Mouse (Mus musculus): ENCODE results near the gene Grip1.

Grip1 gene

DNA sequence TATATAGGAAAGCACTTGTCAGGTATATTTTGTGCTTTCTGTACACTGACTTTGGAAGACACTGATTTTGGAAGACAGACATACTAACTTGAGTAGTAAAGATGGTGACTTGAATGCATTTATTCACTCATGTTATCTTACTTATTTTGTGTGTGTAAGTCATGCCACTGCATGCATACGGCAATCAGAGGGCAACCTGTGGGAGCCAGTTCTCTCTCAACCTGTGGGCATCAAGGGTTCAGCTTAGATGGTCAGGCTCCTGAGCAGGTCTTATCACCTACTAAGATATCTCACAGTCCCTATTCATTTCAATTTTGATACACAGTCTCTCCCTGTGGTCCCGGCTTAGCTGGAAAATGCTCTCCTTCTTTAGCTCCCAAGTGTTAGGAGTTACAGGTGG, 5.4 kb downstream of the Grip1 start:
- no peak for DNase-seq (ENCODE audit: low read depth, low spot score)

DNA sequence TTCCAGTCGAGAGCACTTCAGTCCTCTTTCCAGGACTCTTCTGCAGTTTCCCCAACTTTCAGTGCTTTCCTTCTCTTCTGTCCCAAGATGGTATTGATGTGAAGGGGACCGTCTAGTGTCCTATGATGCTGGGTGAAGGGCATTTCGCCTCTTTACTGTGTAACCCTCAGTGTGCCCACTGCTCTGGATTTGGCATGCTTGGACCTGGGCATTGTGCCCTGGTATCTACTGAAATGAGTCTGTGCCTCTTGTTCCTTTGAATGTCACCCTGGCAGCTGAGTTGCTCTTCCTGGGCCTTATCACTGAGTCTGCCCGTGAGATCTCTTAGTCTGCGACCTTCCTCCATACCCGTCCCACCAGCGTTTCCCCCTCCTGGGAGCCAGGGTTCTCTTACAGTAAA, 9.7 kb downstream of the Grip1 start:
- DNase-seq (ENCODE audit: low read depth, low spot score): no peak

DNA sequence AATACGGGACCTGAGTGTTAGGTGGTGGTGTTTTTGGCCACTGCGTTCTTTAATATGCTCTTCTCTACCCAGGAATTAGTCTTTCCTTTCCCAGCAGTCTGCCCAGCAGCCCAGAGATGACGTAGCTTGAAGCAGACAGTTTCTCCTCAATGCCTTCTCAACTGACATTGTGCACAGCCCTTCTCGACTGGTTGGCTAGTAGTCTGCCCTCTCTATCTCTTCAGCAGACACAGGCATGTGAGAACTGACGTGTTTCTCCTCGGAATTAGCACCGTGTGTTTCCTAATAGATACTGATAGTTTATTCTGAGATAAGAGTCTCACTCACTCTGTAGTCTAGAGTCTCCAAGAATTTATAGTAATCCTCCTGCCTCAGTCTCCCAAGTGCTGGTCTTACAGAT, 10.2 kb downstream of the Grip1 start:
- no peak for DNase-seq (ENCODE audit: low read depth, low spot score)

DNA sequence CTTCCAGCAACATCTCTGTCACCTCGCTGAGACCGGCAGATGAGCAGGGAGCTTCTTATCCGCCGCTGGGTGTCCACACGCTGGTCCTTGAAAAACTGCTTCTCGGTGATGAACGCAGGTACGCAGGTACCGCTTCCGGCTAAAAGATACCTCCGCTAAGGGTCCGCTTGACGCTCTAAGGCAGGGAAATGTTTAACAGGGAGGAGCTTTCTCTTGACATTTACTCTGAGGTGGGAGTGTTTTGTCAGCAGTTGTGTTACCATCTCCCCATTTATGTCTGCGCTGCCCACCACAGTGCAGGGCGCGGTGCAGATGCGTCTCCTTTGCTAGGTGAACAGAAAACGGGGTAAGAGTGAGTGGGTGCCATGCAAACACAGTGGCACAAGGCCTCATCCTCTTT, 14.3 kb downstream of the Grip1 start:
- DNase-seq (ENCODE audit: low read depth, low spot score): no peak

DNA sequence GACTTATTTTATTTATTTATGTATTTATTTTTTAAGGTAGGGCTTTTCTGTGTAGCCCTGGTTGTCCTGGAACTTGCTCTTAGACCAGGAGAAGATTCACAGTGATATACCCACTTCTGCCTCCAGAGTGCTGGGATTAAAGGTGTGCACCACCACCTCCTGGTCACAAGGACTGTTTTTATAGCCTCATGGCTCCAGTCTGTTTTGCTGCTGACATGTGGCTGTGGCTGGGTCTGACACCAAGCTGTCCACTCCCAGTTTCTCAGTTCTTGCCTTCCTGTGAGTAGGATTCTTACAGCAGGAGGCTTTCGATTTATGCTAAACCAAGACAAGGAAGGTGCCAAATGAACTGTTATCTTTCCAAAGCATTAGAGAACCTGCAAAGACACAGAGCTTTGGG, 16.5 kb downstream of the Grip1 start:
- no peak for DNase-seq (ENCODE audit: low read depth, low spot score)

DNA sequence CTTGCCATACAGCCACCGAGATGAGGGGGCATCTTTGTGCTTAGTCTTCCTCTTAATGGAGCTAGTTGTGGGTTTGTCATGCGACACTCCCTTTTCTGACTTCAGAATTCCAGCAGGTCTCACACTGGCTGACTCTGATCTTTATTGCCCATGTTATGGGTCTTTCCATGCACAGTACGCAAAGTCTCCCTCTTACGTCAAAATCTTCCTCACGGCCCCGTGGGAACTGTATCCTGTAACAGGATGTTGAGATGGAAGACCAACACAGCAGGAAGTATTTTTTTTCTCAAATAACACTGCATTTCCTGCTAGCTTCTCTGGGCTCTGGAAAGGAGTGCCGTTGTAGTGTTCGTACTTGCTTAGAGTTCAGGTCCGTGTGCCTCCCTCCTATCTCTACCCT, 21.5 kb downstream of the Grip1 start:
- no peak for DNase-seq (ENCODE audit: low read depth, low spot score)

DNA sequence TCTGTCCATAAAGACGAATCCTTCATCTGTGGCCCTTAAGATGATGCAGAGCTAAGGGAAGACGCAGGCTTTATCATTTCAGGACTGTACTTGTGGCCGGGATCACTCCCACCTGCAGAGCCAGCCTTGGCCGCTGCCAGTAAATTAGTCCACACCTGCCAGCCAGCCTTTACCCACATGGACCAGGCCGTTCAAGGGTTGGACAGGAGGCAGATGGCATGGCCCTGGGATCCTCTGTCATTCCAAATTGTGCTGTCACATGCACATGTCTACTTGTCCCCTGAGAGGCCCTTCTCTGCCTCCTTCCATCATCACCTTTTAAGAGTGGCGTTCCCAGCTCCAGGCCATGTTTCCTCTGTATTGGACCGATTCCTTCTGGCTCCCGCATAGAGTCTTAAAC, 24.0 kb downstream of the Grip1 start:
- no peak for DNase-seq (ENCODE audit: low read depth, low spot score)

DNA sequence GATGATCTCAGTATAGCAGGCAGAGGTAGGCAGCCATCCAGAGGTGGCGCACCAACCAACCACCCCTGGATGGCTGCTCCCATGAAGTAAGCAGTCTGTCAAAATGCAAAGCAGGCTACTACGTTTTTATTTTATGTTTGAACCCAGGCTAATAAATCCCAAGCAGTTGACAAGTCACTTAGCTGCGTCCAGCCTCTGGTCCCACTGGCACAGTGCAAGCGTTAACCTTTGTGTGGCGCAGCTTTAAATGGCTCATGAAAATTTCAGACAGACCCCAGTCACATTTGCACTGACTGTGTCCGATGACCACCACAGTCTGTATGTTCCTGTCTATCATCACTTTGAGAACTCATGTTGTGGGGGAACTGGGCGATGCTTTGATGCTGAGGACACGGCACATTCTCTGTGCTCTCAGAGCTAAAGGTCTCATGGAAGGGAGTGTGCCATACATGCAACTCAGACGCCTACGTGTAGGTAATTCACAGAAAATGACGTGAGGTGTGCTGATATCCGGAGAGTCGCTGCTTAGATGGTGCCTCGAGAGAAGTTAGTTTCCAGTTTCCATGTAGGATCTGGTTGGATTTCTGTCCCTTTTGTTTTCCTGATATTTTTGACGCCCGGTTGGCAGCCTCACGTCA, 29.6 kb downstream of the Grip1 start:
- DNase-seq (ENCODE audit: low read depth, low spot score): no peak

DNA sequence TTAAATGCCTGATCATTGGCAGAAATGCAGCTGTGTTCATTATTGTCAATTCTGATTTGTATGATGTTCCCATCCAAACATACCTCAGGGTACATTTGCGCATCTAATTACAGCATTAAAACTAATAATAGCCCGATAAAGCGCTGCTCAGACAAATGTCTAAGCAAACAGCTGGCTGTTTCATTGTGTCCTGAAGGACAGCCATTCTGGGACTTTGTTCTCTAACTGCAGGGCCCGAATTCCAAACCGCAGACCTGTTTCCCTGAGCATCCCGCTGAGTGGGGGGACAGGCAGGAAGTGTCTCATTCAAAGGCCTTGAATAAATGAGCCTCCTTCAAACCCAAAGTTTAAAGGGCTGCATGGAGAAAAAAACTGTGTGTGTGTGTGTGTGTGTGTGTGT, 30.1 kb downstream of the Grip1 start:
- DNase-seq (ENCODE audit: low read depth, low spot score): no peak

DNA sequence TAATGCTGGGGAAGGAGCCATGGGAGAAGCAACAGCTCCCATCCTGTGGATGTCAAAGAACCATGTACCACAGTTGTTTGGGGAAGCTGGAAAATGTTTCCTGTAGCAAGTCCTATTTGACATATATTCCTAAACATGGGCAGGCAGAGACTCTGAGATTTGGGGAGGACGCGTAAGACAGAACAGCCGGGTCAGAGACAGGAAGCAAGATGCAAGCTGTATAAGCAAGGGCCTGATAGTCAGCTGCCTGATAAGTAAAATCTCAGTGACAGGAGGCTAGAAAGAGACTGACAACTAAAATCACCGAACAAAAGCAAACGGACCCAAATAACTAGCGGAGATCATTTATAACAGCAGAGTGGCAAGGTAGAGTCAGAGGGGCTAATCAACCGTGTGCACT, 33.3 kb downstream of the Grip1 start:
- no peak for DNase-seq (ENCODE audit: low read depth, low spot score)

DNA sequence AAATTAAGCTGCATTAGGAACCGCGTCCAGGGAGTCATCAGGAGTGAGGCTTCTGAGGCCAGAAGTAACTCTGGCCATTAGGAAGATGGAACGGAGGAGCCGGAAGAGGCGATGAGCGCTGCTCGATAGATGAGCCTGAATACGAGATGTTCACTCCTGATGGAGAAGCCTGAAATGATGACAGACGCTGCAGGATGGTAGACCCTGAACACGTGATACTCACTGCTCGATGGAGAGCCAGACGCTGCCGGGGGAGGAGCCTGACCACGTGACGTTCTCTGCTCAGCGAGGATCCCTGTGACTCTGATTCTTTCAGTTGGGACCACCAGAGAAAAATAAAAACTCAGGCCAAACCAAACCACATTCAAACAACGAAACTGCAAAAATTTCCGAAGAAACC, 37.2 kb downstream of the Grip1 start:
- no peak for DNase-seq (ENCODE audit: low read depth, low spot score)

DNA sequence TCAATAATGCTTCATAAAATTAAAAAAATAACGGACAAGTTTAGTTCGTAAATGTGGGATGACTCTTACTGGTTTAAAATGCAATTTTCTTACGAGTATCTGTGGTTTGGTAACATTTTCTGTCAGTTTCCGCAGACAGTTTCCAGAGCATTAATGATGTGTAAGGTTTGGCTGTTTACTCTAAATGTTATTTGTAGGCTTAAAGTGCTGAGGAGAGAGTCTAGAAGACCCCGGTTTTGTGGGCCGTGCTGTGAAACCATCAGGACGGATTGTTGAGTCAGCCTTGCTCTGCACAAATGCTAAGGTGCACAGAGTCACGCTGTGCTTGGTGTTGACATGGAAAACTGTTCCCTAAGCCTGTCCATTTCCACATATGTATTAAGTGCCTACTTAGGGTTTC, 41.7 kb downstream of the Grip1 start:
- DNase-seq (ENCODE audit: low read depth, low spot score): no peak

DNA sequence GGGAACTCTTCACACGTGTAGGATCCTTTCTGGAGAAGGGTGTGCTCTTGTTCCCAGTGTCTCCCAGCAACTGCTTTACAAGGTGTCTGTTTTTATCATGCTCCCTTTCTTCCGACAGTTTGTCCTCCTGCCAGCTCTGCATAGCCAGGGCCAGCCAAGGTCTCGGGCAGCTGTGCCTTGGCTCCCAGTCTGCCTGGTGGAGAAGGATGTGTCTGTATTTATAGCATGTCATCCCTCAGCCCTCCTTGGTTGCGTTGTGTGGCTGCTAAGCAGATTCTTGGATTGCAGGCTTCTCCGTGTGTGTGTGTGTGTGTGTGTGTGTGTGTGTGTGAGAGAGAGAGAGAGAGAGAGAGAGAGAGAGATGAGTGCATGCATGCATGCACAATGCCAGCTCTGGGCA, 42.6 kb downstream of the Grip1 start:
- DNase-seq (ENCODE audit: low read depth, low spot score): no peak

DNA sequence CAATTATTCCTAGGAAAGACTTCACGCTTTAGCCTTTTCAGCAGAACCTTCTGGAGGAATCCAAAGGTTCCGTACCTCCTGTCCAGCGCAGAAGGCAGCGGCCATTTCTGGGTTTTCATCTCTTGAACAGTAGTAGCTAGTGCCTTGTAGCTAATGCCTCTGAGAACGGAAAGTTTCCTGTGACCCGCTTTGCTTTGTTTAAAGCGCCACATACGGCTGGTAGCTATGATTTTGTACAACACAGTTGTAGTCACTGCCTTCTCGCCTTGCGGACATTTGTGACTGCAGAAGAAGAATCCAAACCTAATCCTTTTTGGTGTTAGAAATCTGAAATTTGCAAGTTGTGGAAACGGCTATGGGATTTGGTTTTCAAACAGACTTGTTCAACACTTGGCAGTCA, 68.1 kb downstream of the Grip1 start:
- DNase-seq (ENCODE audit: low read depth, low spot score): no peak

DNA sequence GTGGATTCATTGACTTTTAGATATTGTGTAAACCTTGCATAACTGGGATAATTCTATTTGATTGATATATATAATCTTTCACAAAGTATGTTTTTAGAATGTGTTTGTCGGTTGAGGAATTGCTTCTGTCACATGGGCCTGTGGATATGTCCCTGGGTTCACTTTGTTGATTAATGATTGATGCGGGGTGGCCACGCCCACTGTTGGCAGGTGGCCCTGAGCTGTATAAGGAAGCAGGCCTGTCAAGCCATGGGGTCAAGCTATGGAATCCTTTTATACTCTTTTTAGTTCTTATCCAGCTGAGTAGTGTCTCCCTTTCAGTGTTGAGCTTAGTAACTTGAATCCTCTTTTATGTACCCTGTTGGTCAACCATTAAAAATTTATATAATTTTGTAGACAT, 72.1 kb downstream of the Grip1 start:
- DNase-seq (ENCODE audit: low read depth, low spot score): no peak

DNA sequence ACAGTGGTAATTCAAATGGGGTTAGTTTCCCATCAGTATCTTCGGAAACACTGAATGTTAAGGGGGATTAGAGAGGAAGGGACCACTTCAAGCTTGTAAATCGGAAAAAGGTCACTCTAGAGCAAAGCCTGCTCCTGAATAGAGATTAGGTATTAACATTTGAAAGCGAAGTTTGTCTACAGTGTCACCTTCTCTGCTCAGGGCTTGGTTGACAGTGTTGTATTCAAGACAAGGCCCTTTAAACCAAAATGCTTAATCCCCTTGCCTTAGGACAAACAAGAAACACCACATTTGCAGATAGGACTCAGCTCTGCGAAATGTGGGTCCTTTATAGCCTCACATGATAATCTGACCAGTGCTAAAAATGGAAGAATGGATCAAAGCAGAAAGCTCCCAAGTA, 81.2 kb downstream of the Grip1 start:
- DNase-seq (ENCODE audit: low read depth, low spot score): no peak

DNA sequence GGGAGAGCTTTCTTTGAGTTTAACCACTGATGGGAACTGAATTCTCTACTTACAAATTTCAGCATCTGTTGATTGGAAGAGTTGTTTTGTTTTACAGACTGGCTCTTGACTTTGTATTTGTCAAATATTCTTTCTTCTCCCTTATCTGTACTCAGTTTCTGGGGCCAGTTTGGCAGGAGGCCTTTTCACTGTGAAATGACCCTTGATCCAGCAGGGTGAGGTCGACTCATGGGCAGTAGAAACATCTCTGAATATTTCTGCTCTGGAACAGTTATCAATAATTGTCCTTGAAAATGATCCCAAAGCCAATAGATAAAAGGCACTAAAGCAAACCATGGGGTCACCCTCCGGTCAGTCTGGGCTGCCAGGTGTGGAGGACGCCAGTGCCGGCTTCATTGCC, 88.0 kb downstream of the Grip1 start:
- DNase-seq (ENCODE audit: low read depth, low spot score): no peak

DNA sequence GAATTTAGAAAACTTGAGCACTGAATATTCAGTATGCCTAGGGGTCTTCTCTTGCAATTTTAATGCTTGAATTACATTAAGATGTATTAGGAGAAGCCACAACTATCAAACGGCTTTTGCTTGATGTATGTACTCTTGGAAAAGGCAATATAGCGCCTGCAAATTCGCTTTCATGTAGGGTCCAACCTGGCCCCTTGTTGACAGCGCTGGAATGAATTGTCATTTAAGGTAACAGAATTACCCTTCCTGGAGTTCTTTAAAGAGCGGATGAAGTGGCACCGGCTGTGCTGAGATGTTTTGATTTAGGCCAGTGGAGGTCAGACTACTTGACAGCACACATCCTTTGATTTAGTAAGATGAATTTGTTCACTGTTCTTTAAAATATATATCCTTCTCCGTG, 90.1 kb downstream of the Grip1 start:
- DNase-seq (ENCODE audit: low read depth, low spot score): no peak

DNA sequence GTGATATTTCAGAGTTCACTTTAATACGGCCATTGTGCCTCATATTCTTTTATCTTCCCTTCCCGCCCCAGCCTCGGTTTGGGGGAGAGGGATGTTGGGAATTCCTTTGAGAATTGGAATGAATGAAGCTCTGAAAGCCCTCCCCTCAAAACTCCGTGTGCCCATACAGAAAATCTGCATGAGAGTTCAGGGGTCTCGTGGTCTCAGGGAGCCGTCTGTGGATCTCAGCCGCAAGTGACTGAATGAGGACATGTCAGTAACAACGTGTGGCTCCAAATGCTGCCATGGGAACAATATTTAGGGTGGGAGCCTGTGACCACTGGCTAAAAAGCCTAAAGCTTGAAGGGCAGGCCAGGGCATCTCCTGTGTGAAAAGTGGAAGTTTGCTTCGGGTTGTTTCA, 91.1 kb downstream of the Grip1 start:
- no peak for DNase-seq (ENCODE audit: low read depth, low spot score)

DNA sequence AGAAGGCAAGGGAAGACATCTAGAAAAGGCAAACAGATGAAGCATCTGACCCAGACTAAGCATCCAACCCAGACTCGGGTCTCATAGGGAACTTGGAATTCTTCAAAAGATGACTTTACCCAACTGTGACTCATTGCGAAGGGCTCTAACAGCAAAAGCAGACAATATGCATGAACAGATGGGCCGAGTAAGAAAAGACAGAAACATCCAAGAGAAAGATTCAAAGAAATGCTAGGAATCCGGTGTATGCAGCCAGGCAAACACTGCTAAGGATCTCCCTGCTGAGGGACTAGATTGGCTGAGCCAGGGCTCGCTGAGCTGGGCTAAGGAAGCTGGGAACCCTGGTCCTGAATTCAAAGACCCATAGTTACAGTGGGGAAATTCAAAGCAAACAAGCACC, 94.2 kb downstream of the Grip1 start:
- no peak for DNase-seq (ENCODE audit: low read depth, low spot score)

DNA sequence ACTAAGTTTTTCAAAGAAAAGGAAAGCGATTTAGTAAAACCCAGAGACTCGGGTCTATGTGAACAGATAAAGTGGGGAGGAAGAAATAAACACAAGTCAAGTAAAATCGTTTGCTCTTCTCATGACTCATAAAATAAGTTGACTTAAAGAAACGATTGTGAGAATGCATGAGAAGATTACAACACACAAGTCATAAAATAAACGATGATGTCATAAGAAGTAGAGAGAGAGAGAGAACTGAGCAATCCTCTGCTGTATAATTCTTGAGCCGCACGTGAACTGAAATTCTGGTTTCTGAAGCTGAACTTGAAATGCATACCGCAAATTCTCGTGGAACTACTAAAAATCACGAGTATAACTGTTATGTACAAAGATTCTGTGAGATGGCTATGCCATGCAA, 95.1 kb downstream of the Grip1 start:
- no peak for DNase-seq (ENCODE audit: low read depth, low spot score)

DNA sequence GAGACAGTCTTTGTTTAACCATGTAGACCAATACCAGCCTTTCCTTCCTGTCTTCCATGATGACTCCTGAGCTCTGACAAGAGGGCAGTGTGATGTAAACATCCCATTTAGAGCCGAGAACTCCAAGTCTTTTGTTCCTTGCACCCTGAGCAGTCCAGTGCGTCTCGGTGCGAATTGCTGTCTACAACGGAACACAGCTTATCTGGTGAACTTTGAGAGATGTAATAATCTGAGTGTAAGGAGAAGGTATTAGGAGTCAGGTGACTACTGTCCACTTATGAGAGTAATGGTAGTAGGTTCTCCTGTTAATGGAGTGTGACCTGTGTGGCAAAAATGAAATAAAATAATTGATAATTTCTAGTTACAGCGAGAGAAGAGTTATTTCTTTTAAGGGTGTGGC, 97.0 kb downstream of the Grip1 start:
- DNase-seq (ENCODE audit: low read depth, low spot score): no peak

DNA sequence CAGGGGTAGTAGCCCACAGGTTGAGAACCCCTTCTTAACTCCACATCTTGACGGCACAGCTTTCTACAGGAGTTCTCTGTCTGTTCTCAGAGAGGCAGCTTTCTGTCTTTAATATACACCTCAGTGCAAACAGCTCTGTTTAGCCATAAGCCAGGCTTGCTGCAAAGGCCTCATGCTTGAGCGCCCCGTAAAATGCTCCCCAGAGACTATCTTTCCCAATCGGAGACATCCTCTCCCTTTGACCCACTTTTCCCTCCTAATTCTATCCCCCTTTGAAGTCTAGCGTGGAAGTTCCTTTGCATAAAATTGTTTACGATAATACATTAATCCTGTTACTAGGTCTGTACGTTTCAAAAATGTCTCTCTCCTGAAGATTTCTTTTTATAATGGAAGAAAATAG, 102.7 kb downstream of the Grip1 start:
- no peak for DNase-seq (ENCODE audit: low read depth, low spot score)

DNA sequence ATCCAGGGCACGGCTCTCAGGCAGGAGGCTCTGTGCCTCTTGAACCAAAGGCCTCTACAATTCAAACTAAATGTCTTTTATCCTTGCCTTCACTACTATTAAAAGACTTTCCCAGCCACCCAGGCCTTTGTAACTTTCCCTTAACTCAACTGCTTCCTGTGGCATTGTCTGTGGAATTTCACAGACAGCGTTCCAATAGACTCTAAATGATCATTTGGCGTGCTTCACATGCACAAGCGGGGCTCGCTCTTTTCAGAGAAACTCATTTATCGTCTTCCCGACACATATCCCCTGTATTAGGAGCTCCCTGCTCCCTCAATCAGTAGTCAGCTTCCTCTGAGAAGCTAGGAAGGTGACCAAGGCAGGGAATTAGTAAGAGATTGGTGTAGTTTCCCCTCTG, 104.8 kb downstream of the Grip1 start:
- no peak for DNase-seq (ENCODE audit: low read depth, low spot score)

DNA sequence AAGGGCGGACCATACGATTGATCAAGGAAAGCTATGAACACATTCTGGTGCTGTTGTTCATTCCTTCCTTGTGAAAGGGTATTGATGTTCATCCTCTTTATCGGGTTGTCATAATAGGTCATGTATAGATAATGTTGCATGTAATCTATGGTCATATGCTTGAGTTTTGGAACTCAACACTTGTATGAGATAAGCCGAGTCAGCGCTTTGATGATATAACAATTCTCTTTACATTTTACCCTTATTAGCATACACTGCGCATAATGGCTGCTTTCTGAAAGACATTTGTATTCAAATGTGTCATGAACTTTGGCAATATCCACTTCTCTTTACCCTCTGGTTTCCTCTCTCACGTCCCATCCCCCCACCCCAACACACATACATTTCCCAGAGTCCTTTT, 111.2 kb downstream of the Grip1 start:
- DNase-seq (ENCODE audit: low read depth, low spot score): no peak
